Mouse (Mus musculus) heart, adult 2 months (tissue): ENCODE measurements around the gene Pkd1l2.

Experiments used
- CTCF ChIP-seq: fragments of 200-600 bp; IDR thresholded peaks from 2 replicates; pipeline ENCODE4 v1.8.1; 2022; ENCODE audit warnings: antibody characterized with exemption, mild to moderate bottlenecking, moderate library complexity
- EP300 ChIP-seq: fragments of 200-500 bp; IDR thresholded peaks from 2 replicates; pipeline ENCODE4 v1.6.1; 2011; ENCODE audit warnings: low read depth, low read length, control low read depth; ENCODE audit not compliant: insufficient read depth
- POLR2A ChIP-seq: fragments of 200-500 bp; IDR thresholded peaks from 2 replicates; pipeline ENCODE4 v1.6.1; 2011; ENCODE audit warnings: mild to moderate bottlenecking, low read depth, low read length, control low read depth; ENCODE audit not compliant: insufficient read depth

- no peak for TF ChIP-seq CTCF
- TF ChIP-seq EP300, result no peak
- no peak for TF ChIP-seq POLR2A
Observed at GRCm38 (mm10) chr8:116978052-116978451, 104.2 kb downstream of the Pkd1l2 start.
